Comparison of ENCODE assay signal across 26 mouse cellular contexts in genomic region chr9:58401371-58402082, GRCm38 (mm10). TPM values are rescaled to one million over a fixed set of nuclear protein-coding genes. Genes with fewer than 3 reads are reported as not detected.
A peak's percentile ranks its signal among the peaks of the same experiment; 100 is the strongest.
DNase-seq lines count a peak whose midpoint lies in the region; ATAC-seq and TF ChIP-seq lines count a peak whose summit lies in the region.
"Had no signal": no experiment of that assay in that cellular context is flagged by ENCODE, and none has a peak within 500 bp of the region (broad histone marks: within the 10 kb centered on the region; RNA-seq: fewer than 3 reads in every experiment).

No protein-coding gene starts in this region.

- TF ChIP-seq POLR2A in cerebellum, adult 2 months (IDR thresholded peaks at IDR 0.05; ENCODE audit: borderline replicate concordance, insufficient read depth, low read length), result no peak

- H3K27ac ChIP-seq in cerebellum, adult 2 months (ENCODE audit: insufficient read depth, low read length), result no peak overlapping the region
- no peak overlapping the region for H3K27ac ChIP-seq in kidney, embryonic 16.5 days (ENCODE audit: low read length)
- H3K27ac ChIP-seq: embryonic facial prominence, embryonic 13.5 days; hindbrain, embryonic 14.5 days; intestine, embryonic 15.5 days; kidney, embryonic 15.5 days; limb, embryonic 12.5 days; liver, embryonic 15.5 days had no signal

- DNase-seq in spleen, postnatal 36 days (ENCODE audit: low spot score in 2 of 2), result peak; percentile 6 to 16
- DNase-seq in spleen, postnatal 14 days (ENCODE audit: low spot score in 2 of 2), result no peak
- DNase-seq in cerebellum, adult 2 months, result peak; percentile 68 to 83
- DNase-seq in kidney, adult 11 months, result no peak
- DNase-seq in layer of hippocampus, adult 9-11 months, result no peak
- DNase-seq: adrenal gland, adult 8-10 months; heart, postnatal 10 days; lung, postnatal 14 days; right cerebral cortex, adult 18-20 months had no signal

- H3K4me2 ChIP-seq in kidney, embryonic 16.5 days (replicated peaks; ENCODE audit: low read depth, low read length), result no peak overlapping the region
- H3K4me2 ChIP-seq: embryonic facial prominence, embryonic 13.5 days; hindbrain, embryonic 14.5 days; intestine, embryonic 15.5 days; kidney, embryonic 15.5 days; limb, embryonic 12.5 days; liver, embryonic 15.5 days; midbrain, embryonic 11.5 days had no signal

- H3K4me3 ChIP-seq in cerebellum, adult 2 months (replicated peaks; ENCODE audit: insufficient read depth, low read depth, low read length), result no peak overlapping the region
- no peak overlapping the region for H3K4me3 ChIP-seq in kidney, embryonic 16.5 days (ENCODE audit: low read length)
- H3K4me3 ChIP-seq: embryonic facial prominence, embryonic 13.5 days; intestine, embryonic 15.5 days; kidney, embryonic 15.5 days; limb, embryonic 12.5 days; liver, embryonic 15.5 days; myocyte had no signal

- no peaks in the 10 kb centered on the region for H3K9me3 ChIP-seq in kidney, embryonic 16.5 days (ENCODE audit: low read length)
- H3K9me3 ChIP-seq: embryonic facial prominence, embryonic 13.5 days; intestine, embryonic 15.5 days; kidney, embryonic 15.5 days; limb, embryonic 12.5 days; liver, embryonic 15.5 days had no signal

- no peaks in the 10 kb centered on the region for H3K36me3 ChIP-seq in kidney, embryonic 16.5 days (ENCODE audit: insufficient read depth, low read length)
- H3K36me3 ChIP-seq: embryonic facial prominence, embryonic 13.5 days; intestine, embryonic 15.5 days; kidney, embryonic 15.5 days; limb, embryonic 12.5 days; liver, embryonic 15.5 days had no signal

- ATAC-seq in common myeloid progenitor, adult 5-6 weeks (replicated peaks; ENCODE audit: low read depth, poor library complexity, severe bottlenecking), result peak; percentile 87
- ATAC-seq in kidney, embryonic 16.5 days (ENCODE audit: low FRiP score, low TSS enrichment), result no peak
- ATAC-seq: CD4-positive, CD25-positive, alpha-beta regulatory T cell, adult 4 months; forebrain, embryonic 16.5 days; intestine, embryonic 15.5 days had no signal

- H3K4me1 ChIP-seq in cerebellum, adult 2 months (ENCODE audit: control insufficient read depth, insufficient read depth, low read length), result peaks cover 4% of the 10 kb centered on the region
- H3K4me1 ChIP-seq in kidney, embryonic 16.5 days (ENCODE audit: insufficient read depth, low read length), result no peaks in the 10 kb centered on the region
- H3K4me1 ChIP-seq: embryonic facial prominence, embryonic 13.5 days; intestine, embryonic 15.5 days; kidney, embryonic 15.5 days; limb, embryonic 12.5 days; liver, embryonic 15.5 days had no signal

- no peak overlapping the region for H3K9ac ChIP-seq in kidney, embryonic 16.5 days (replicated peaks; ENCODE audit: low read length)
- H3K9ac ChIP-seq: embryonic facial prominence, embryonic 13.5 days; hindbrain, embryonic 14.5 days; intestine, embryonic 15.5 days; kidney, embryonic 15.5 days; limb, embryonic 12.5 days; liver, embryonic 15.5 days had no signal

- H3K27me3 ChIP-seq in cerebellum, adult 2 months (ENCODE audit: control insufficient read depth, insufficient read depth, low read length), result no peaks in the 10 kb centered on the region
- H3K27me3 ChIP-seq in kidney, embryonic 16.5 days (ENCODE audit: insufficient read depth, low read length), result no peaks in the 10 kb centered on the region
- H3K27me3 ChIP-seq: embryonic facial prominence, embryonic 13.5 days; intestine, embryonic 15.5 days; kidney, embryonic 15.5 days; limb, embryonic 12.5 days; liver, embryonic 15.5 days had no signal

- 81% methylated on average over 6 of the region's 6 CpGs for WGBS in cerebellum, adult 2 months
- WGBS in kidney, embryonic 16.5 days, result 86% methylated on average over 6 of the region's 6 CpGs

- TF ChIP-seq CTCF in cerebellum, adult 2 months (IDR thresholded peaks at IDR 0.05; ENCODE audit: borderline replicate concordance, insufficient read depth, low read depth, low read length), result no peak

RNA-seq across cellular contexts. Expression of gene Tbc1d21, which starts 31.3 kb away (rescaled TPM):
- polyA plus RNA-seq in cerebellum, adult 2 months (2012; rRNA removed), result not detected in 2 replicates
- total RNA-seq in common myeloid progenitor, adult 5-6 weeks (2017), result not detected in 2 replicates
- polyA plus RNA-seq in kidney, embryonic 16.5 days (2015; fragmentation: Nextera tagmentation; extraction: Ambion mirVana), result not detected in 2 replicates
- total RNA-seq: adrenal gland, adult 8-10 months; gastrocnemius, adult 18-20 months; heart, postnatal 10 days; layer of hippocampus, adult 18-20 months; left cerebral cortex, adult 8-10 months had no signal
- polyA plus RNA-seq: brain, embryonic 14.5 days; CD4-positive, CD25-positive, alpha-beta regulatory T cell, adult 4 months; embryonic facial prominence, embryonic 13.5 days; forebrain, embryonic 16.5 days; hindbrain, embryonic 14.5 days; intestine, embryonic 15.5 days; kidney, embryonic 15.5 days; limb, embryonic 12.5 days; liver, embryonic 15.5 days; midbrain, embryonic 11.5 days; small intestine, adult 2 months had no signal

Comparison
In these comparisons a context has a peak if more than half of its experiments do, and no peak if none do; other contexts are left out.
1. DNase-seq: peak in spleen, postnatal 36 days (2 of 2) and cerebellum, adult 2 months (2 of 2); none in spleen, postnatal 14 days (0 of 2), kidney, adult 11 months (single experiment) and layer of hippocampus, adult 9-11 months (single experiment).